Mouse (Mus musculus) adrenal gland, postnatal 10 days (tissue): ENCODE measurements around the gene Slc25a27. TPM values are rescaled to one million over a fixed set of nuclear protein-coding genes. Genes with fewer than 3 reads are reported as not detected.

Source experiments
- DNase-seq: peaks from one replicate; pipeline ENCODE4 v3.0.0; 2021; ENCODE audit warnings: mixed read lengths
- long read RNA-seq, 2 experiments: library from polyadenylated mRNA; stranded (forward); transcript quantifications; one replicate each; pipeline ENCODE4 v2.0.0; 2021
- total RNA-seq, 2 experiments: library from RNA; stranded (reverse); gene quantifications; 2 replicates each; pipeline ENCODE4 v1.2.3; 2021

Slc25a27 gene
- total RNA-seq, result 1 to 10 TPM; 3.1 to 6.7 TPM
- long read RNA-seq, experiment 1, partial matches to known transcripts, result 1 of 2 reads
- long read RNA-seq, experiment 1, other reads (novel, unspliced or antisense), result 0 of 2 reads
- long read RNA-seq, experiment 2, partial matches to known transcripts, result 0 of 1 reads
- long read RNA-seq, experiment 2, other reads (novel, unspliced or antisense), result 1 of 1 reads

- DNase-seq, result peak; percentile 89
Observed at GRCm38 (mm10) chr17:43666576-43667289, at the start of gene Slc25a27. Gene Slc25a27 (minus strand): TSS chr17:43667214.

GRCm38 (mm10) chr17:43716601-43717000 lies 49.6 kb upstream of the Slc25a27 start:
- DNase-seq, result no peak

- DNase-seq, result no peak
Observed at GRCm38 (mm10) chr17:43714191-43714590, 47.2 kb upstream of the Slc25a27 start.

- DNase-seq, result no peak
Observed at GRCm38 (mm10) chr17:43711557-43712352, 44.7 kb upstream of the Slc25a27 start.

- peak; percentile 5 for DNase-seq
Observed at GRCm38 (mm10) chr17:43707254-43707653, 40.2 kb upstream of the Slc25a27 start.

GRCm38 (mm10) chr17:43706749-43707148 lies 39.7 kb upstream of the Slc25a27 start:
- no peak for DNase-seq

- no peak for DNase-seq
Observed at GRCm38 (mm10) chr17:43704216-43704930, 37.4 kb upstream of the Slc25a27 start.

- DNase-seq, result peak; percentile 76
Observed at GRCm38 (mm10) chr17:43701060-43701459, 34.0 kb upstream of the Slc25a27 start.

GRCm38 (mm10) chr17:43698997-43699649 lies 32.1 kb upstream of the Slc25a27 start:
- peak; percentile 84 for DNase-seq

- DNase-seq, result no peak
Observed at GRCm38 (mm10) chr17:43689591-43689990, 22.6 kb upstream of the Slc25a27 start.

- DNase-seq, result peak; percentile 25
Observed at GRCm38 (mm10) chr17:43684638-43685037, 17.6 kb upstream of the Slc25a27 start.

- DNase-seq, result no peak
Observed at GRCm38 (mm10) chr17:43684086-43684485, 17.1 kb upstream of the Slc25a27 start.

GRCm38 (mm10) chr17:43677317-43677716 lies 10.3 kb upstream of the Slc25a27 start:
- no peak for DNase-seq

GRCm38 (mm10) chr17:43676241-43676640 lies 9.2 kb upstream of the Slc25a27 start:
- DNase-seq, result no peak

GRCm38 (mm10) chr17:43675228-43675627 lies 8.2 kb upstream of the Slc25a27 start:
- peak; percentile 13 for DNase-seq

- DNase-seq, result no peak
Observed at GRCm38 (mm10) chr17:43671907-43672306, 4.9 kb upstream of the Slc25a27 start.

- DNase-seq, result peak; percentile 19
Observed at GRCm38 (mm10) chr17:43669145-43669695, 2.2 kb upstream of the Slc25a27 start.

- DNase-seq, result no peak
Observed at GRCm38 (mm10) chr17:43667290-43667843, 353 bp upstream of the Slc25a27 start, which contains the start of gene Cyp39a1. Gene Cyp39a1 (plus strand): TSS chr17:43667425.

GRCm38 (mm10) chr17:43651314-43652046 lies 15.5 kb downstream of the Slc25a27 start:
- no peak for DNase-seq
